Comparison of ENCODE assay signal across 8 mouse cellular contexts in genomic region chr4:141059616-141060425, GRCm38 (mm10). TPM values are rescaled to one million over a fixed set of nuclear protein-coding genes. Genes with fewer than 3 reads are reported as not detected.
DNase-seq lines count a peak whose midpoint lies in the region; TF ChIP-seq lines count a peak whose summit lies in the region.

No protein-coding gene starts in this region.

- peaks cover 31% of the 10 kb centered on the region for H3K36me3 ChIP-seq in hindbrain, embryonic 10.5 days

- WGBS in hindbrain, embryonic 10.5 days, result 2% methylated on average over 32 of the region's 32 CpGs

- TF ChIP-seq CTCF in layer of hippocampus, adult 2 months (conservative IDR thresholded peaks at IDR 0.05), result no peak

- no peaks in the 10 kb centered on the region for H3K4me1 ChIP-seq in brown adipose tissue, adult 24 weeks (ENCODE audit: control insufficient read depth, insufficient read depth, insufficient read length, low read length)
- H3K4me1 ChIP-seq in hindbrain, embryonic 10.5 days (replicated peaks), result peaks cover 37% of the 10 kb centered on the region

- peak overlapping the region; percentile 70 for H3K4me3 ChIP-seq in layer of hippocampus, adult 2 months
- H3K4me3 ChIP-seq in brown adipose tissue, adult 24 weeks (ENCODE audit: insufficient read depth, low read depth, low read length), result peak overlapping the region; percentile 69
- peak overlapping the region; percentile 68 for H3K4me3 ChIP-seq in hindbrain, embryonic 10.5 days

- H3K9me3 ChIP-seq in hindbrain, embryonic 10.5 days, result no peaks in the 10 kb centered on the region

- H3K27ac ChIP-seq in layer of hippocampus, adult 2 months, result peak overlapping the region; percentile 92
- H3K27ac ChIP-seq in brown adipose tissue, adult 24 weeks (replicated peaks; ENCODE audit: low read depth, low read length), result no peak overlapping the region
- peak overlapping the region; percentile 95 for H3K27ac ChIP-seq in hindbrain, embryonic 10.5 days

- H3K27me3 ChIP-seq in hindbrain, embryonic 10.5 days (ENCODE audit: insufficient read depth, poor library complexity, severe bottlenecking), result no peaks in the 10 kb centered on the region

- DNase-seq in layer of hippocampus, adult 2 months (ENCODE audit: low spot score in 2 of 2), result no peak
- DNase-seq in layer of hippocampus, adult 9-10 months (ENCODE audit: low spot score), result no peak
- peak; percentile 12 for DNase-seq in hindbrain, embryonic 10.5 days (ENCODE audit: low spot score)
- peak; percentile 44 for DNase-seq in mesoderm, embryonic 11.5 days (ENCODE audit: low read depth, low spot score)
- DNase-seq in layer of hippocampus, adult 9-11 months, result no peak
- DNase-seq in urinary bladder, adult 18-20 months (ENCODE audit: low spot score in 2 of 2), result no peak
- no peak for DNase-seq in right cerebral cortex, postnatal 10 days (ENCODE audit: low spot score in 2 of 2)

RNA-seq across cellular contexts. Expression of gene Crocc, which starts 0.5 kb away (rescaled TPM):
- total RNA-seq in layer of hippocampus, adult 2 months (2021), result 10 to 100 TPM; 83.1 to 89.8 TPM
- polyA plus RNA-seq in brown adipose tissue, adult 24 weeks (2012; ENCODE audit: insufficient read depth, insufficient read length, missing spikeins), result 1.4 and 3.2 TPM in 2 replicates
- polyA plus RNA-seq in hindbrain, embryonic 10.5 days (2016; fragmentation: Nextera tagmentation; extraction: Ambion mirVana), result 11.4 and 12.0 TPM in 2 replicates

RNA-seq across cellular contexts. Expression of gene Necap2, which starts 18.3 kb away (rescaled TPM):
- 10 to 100 TPM; 41.6 to 42.2 TPM for total RNA-seq in layer of hippocampus, adult 2 months (2021)
- polyA plus RNA-seq in brown adipose tissue, adult 24 weeks (2012; ENCODE audit: insufficient read depth, insufficient read length, missing spikeins), result 24.2 and 29.4 TPM in 2 replicates
- 60.2 and 66.0 TPM in 2 replicates for polyA plus RNA-seq in hindbrain, embryonic 10.5 days (2016; fragmentation: Nextera tagmentation; extraction: Ambion mirVana)

RNA-seq across cellular contexts. Expression of gene Spata21, which starts 28.3 kb away (rescaled TPM):
- not detected for total RNA-seq in layer of hippocampus, adult 2 months (2021)
- not detected in 2 replicates for polyA plus RNA-seq in brown adipose tissue, adult 24 weeks (2012; ENCODE audit: insufficient read depth, insufficient read length, missing spikeins)
- polyA plus RNA-seq in hindbrain, embryonic 10.5 days (2016; fragmentation: Nextera tagmentation; extraction: Ambion mirVana), result not detected in 2 replicates

RNA-seq across cellular contexts. Expression of gene Mfap2, which starts 49.6 kb away (rescaled TPM):
- total RNA-seq in layer of hippocampus, adult 2 months (2021), result 1 to 10 TPM; 4.5 to 6.9 TPM
- polyA plus RNA-seq in brown adipose tissue, adult 24 weeks (2012; ENCODE audit: insufficient read depth, insufficient read length, missing spikeins), result 1.4 and 3.0 TPM in 2 replicates
- 307 and 334 TPM in 2 replicates for polyA plus RNA-seq in hindbrain, embryonic 10.5 days (2016; fragmentation: Nextera tagmentation; extraction: Ambion mirVana)

Comparison
In these comparisons a context has a peak if more than half of its experiments do, and no peak if none do; other contexts are left out.
1. DNase-seq: peak in hindbrain, embryonic 10.5 days (single experiment) and mesoderm, embryonic 11.5 days (single experiment); none in layer of hippocampus, adult 2 months (0 of 2), layer of hippocampus, adult 9-10 months (single experiment), layer of hippocampus, adult 9-11 months (single experiment), urinary bladder, adult 18-20 months (0 of 2) and right cerebral cortex, postnatal 10 days (0 of 2).
2. Peak in every context shown above with its lines, with median percentiles within 50 percentile points of each other: H3K4me3 ChIP-seq.